Mouse (Mus musculus): Measurements from ENCODE around the gene Secisbp2.

GRCm38 (mm10) chr13:51697455-51697854 is 46.0 kb downstream of the Secisbp2 start:
- TF ChIP-seq CTCF (IDR thresholded peaks at IDR 0.05; ENCODE audit: low read depth, low read length) (no peak), GATA1 (IDR thresholded peaks at IDR 0.05; ENCODE audit: borderline replicate concordance, low read length) (no peak), POLR2AphosphoS5 (IDR thresholded peaks at IDR 0.05; ENCODE audit: insufficient replicate concordance, low read depth, low read length) (no peak), TAL1 (conservative IDR thresholded peaks at IDR 0.05; ENCODE audit: low read depth, low read length) (no peak), GATA2 (IDR thresholded peaks at IDR 0.05; ENCODE audit: borderline replicate concordance, low read depth, low read length) (no peak)

All from G1E (cell line).